Mouse (Mus musculus) cerebellum, adult 2 months (tissue): ENCODE measurements around the gene AU040320. TPM values are rescaled to one million over a fixed set of nuclear protein-coding genes. Genes with fewer than 3 reads are reported as not detected.

ENCODE experiments used
- DNase-seq, 2 experiments: peaks; one replicate each; pipeline ENCODE4 v3.0.0; 2021
- H3K27ac ChIP-seq: fragments of 200-500 bp; 2 replicates; pipeline ENCODE4 v1.5.1; 2012; ENCODE audit warnings: low read length, control low read depth, inconsistent platforms; ENCODE audit not compliant: insufficient read depth
- H3K27me3 ChIP-seq: fragments of 200-500 bp; 2 replicates; pipeline ENCODE4 v1.6.1; 2012; ENCODE audit warnings: inconsistent platforms, mild to moderate bottlenecking, low read length, moderate library complexity; ENCODE audit not compliant: control insufficient read depth, insufficient read depth
- H3K4me1 ChIP-seq: fragments of 200-500 bp; 2 replicates; pipeline ENCODE4 v1.6.1; 2011; ENCODE audit warnings: low read length; ENCODE audit not compliant: control insufficient read depth, insufficient read depth
- H3K4me3 ChIP-seq: fragments of 200-500 bp; replicated peaks from 2 replicates; pipeline ENCODE3; 2011; ENCODE audit warnings: mild to moderate bottlenecking, low read depth, low read length, control low read depth; ENCODE audit not compliant: insufficient read depth
- CTCF ChIP-seq: fragments of 200-500 bp; IDR thresholded peaks from 2 replicates; pipeline ENCODE4 v1.5.1; 2011; ENCODE audit warnings: low read depth, mild to moderate bottlenecking, control low read depth, low read length, moderate library complexity, borderline replicate concordance; ENCODE audit not compliant: insufficient read depth
- POLR2A ChIP-seq: fragments of 200-500 bp; IDR thresholded peaks from 2 replicates; pipeline ENCODE4 v1.6.1; 2011; ENCODE audit warnings: low read length, control low read depth, borderline replicate concordance; ENCODE audit not compliant: insufficient read depth
- WGBS: fragments of 180-500 bp; shearing (Covaris S2); methylation state at CpG from one replicate; pipeline ENCODE4 v1.1.7; 2018; 5-methylcytosine and 5-hydroxymethylcytosine counted together
- polyA plus RNA-seq: library from polyadenylated mRNA; depleted of rRNA; stranded (reverse); fragments of >200 nt; gene quantifications from 2 replicates; pipeline ENCODE4 v1.2.3, GENCODE M21; 2012

AU040320 gene
- polyA plus RNA-seq, 1 experiment, result 51.0 TPM

DNA sequence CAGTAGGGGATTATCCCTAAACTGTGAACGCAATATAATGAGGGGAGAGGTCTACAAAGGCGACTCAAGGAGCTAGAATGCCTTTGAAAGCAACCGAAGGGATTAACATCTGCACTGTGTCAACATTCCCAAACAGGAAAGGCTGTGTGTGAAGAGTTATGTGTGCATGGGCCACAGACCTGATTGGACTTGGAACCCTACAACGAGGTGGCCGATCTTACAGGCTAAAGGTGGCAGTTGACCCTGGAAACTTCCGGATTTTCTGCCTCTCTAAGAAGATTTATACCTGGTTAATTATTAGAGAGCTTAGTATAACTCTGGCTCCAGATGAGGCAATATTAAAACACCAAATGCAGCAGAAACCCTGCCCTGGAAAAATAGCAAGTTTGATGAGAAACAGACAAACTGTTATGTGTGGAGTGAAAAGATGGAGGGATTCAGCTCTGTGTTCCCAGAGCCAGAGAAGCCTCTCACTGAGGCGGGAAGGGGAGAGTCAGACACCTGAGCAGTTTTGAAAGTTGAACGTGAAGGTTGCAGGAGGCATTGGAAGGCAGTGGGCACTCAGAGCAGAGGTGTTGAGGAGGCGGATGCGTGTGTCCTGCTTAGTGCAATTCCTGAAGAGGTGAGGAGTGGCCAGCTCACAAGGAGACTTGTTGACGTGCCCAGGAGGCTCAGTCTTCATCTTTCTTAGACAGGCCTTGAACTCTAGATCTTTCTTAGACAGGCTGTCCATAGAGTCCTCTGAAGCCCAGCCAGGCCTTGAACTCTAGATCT is 9.4 kb downstream of the AU040320 start:
- TF ChIP-seq POLR2A, result no peak
- no peak for TF ChIP-seq CTCF
- Histone ChIP-seq H3K27me3 (no peaks in the 10 kb centered on the region), H3K4me3 (no peak overlapping the region), H3K27ac (no peak overlapping the region), H3K4me1 (peaks cover 1% of the 10 kb centered on the region; the same call in 1 of the 2 replicates)
- 89% methylated on average over 11 of the region's 11 CpGs for WGBS
- DNase-seq, result no peak

GRCm38 (mm10) chr4:126763483-126763882 is 10.1 kb downstream of the AU040320 start:
- no peak overlapping the region for H3K4me3 ChIP-seq
- H3K27me3 ChIP-seq, result no peaks in the 10 kb centered on the region
- TF ChIP-seq POLR2A (no peak), CTCF (no peak)
- no peak for DNase-seq
- no peak overlapping the region for H3K27ac ChIP-seq
- WGBS, result 84% methylated on average over 2 of the region's 2 CpGs
- no peaks in the 10 kb centered on the region for H3K4me1 ChIP-seq

DNA sequence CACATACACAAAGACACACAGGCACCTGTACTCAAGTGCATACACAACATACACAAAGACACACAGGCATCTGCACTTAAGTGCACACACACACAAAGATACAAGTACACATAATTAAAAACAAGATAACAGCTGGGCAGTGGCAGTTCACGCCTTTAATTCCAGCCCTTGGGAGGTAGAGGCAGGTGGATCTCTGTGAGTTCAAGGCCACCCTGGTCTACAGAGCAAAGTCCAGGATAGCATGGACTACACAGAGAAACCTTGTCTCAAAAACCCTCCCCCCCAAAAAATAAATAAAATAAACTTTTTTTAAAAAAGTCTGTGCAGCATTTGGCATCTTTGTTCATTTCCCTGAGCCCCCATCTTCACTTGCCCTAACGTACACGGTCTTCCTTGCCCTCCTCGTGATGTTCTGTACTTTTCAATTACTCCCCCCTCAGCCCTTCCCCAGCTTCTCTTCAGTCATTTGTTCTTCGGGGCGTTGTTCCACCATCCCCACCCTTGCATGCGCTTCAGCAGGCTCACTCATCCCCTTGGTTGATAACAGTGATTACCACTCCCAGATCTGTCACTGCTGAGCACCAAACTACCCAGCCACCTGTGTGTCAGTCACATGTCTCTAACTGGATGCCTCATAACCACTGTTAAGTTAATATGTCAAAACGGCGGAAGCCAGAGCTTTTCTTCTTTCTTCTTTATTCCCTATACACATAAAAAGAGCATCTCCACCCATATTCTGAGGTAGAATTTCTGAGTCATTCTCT is 16.6 kb downstream of the AU040320 start:
- Histone ChIP-seq H3K4me1 (no peaks in the 10 kb centered on the region), H3K4me3 (no peak overlapping the region), H3K27ac (no peak overlapping the region), H3K27me3 (no peaks in the 10 kb centered on the region)
- WGBS, result 92% methylated on average over 9 of the region's 9 CpGs
- no peak for DNase-seq
- no peak for TF ChIP-seq CTCF
- TF ChIP-seq POLR2A, result no peak

DNA sequence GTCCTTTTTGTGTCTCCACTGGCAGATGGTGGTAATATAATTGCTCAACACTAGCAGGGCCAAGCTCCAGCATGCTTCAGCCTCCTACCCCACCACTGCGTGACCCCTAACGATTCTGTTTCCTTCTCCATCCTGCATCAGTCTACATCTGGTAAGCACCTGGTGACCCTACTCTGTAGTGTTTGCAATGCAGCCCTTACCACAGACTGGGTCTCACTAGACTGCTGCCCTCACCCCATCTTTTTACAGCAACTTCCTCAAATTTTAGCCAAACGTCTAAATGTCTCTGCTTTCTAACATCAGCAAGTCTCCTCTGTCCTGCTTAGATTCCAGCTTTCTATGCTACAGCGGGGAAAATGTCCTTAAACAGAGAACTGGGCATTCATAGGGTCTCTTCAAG is 17.5 kb downstream of the AU040320 start:
- no peaks in the 10 kb centered on the region for H3K27me3 ChIP-seq
- WGBS, result 89% methylated on average over 4 of the region's 4 CpGs
- TF ChIP-seq CTCF, result no peak
- no peak for TF ChIP-seq POLR2A

DNA sequence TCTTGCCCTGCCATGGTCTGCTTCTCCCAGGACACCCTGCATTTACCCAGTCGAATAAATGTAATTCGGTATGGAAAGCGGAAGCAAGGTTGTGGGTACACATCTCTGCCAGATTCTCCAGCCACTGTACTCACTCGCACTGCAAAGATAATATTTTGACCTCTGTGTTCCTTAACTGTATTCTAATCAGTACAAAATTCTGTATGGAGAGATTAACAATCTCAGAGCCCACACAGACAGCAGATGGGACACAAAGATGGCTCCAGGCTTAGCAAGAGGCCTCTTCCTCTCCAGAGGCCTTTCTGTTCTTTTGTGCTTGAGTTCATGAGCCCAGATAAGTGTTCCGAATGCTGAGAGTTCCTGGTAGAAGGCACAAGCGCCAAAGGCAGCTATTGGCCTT is 20.5 kb downstream of the AU040320 start:
- 93% methylated on average over 6 of the region's 6 CpGs for WGBS
- DNase-seq, result no peak
- TF ChIP-seq CTCF (no peak), POLR2A (no peak)
- H3K4me1 ChIP-seq, result no peaks in the 10 kb centered on the region
- H3K4me3 ChIP-seq, result no peak overlapping the region
- H3K27me3 ChIP-seq, result no peaks in the 10 kb centered on the region
- no peak overlapping the region for H3K27ac ChIP-seq

More for the DNA sequence above, 17.5 kb downstream of the AU040320 start:
- H3K4me1 ChIP-seq, result no peaks in the 10 kb centered on the region
- H3K4me3 ChIP-seq, result no peak overlapping the region
- DNase-seq, result no peak
- no peak overlapping the region for H3K27ac ChIP-seq

DNA sequence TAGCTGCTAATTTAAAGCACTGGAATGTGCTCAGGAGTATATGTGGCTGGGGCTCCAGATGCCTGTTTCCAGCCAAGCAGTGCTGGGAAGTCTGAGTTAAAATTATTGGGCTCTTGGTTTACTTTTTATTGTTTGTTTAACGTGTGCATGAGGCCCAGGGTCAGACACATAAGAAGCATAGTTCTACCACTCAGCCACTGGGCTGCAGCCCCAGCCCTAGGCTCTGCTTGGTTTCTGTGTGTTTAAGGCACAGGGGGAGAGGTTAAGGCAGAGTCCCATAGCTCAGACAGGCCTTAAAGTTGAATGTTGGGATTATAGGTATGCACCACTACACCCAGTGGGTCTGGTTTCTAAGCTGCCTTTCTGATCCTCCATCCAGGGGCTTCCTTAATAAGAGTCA is 21.8 kb downstream of the AU040320 start:
- no peaks in the 10 kb centered on the region for H3K27me3 ChIP-seq
- H3K4me3 ChIP-seq, result no peak overlapping the region
- 89% methylated on average over 1 of the region's 1 CpGs for WGBS
- TF ChIP-seq POLR2A, result no peak
- TF ChIP-seq CTCF, result no peak
- H3K27ac ChIP-seq, result no peak overlapping the region
- no peaks in the 10 kb centered on the region for H3K4me1 ChIP-seq
- no peak for DNase-seq

GRCm38 (mm10) chr4:126779148-126779581 is 25.8 kb downstream of the AU040320 start:
- Histone ChIP-seq H3K27me3 (no peaks in the 10 kb centered on the region), H3K4me3 (no peak overlapping the region), H3K4me1 (peaks cover 7% of the 10 kb centered on the region), H3K27ac (no peak overlapping the region)
- no peak for DNase-seq
- WGBS, result 66% methylated on average over 8 of the region's 8 CpGs
- TF ChIP-seq POLR2A (no peak), CTCF (no peak)
